Mouse (Mus musculus) heart, adult 8-10 months (tissue): ENCODE data around the gene Nkain1. TPM values are rescaled to one million over a fixed set of nuclear protein-coding genes. Genes with fewer than 3 reads are reported as not detected.

Experiments
- total RNA-seq, 4 experiments: library from RNA; stranded (reverse); gene quantifications; 2 replicates each; pipeline ENCODE4 v1.2.4; 2022

Nkain1 gene
- total RNA-seq, 4 experiments from 2014 or later = 5.4 to 17.0 (median 11.6) TPM

Other genes starting within 250 kb of the Nkain1 start
- 10 to 100 TPM; 24.2 to 35.4 (median 29.0) TPM for gene Zcchc17, start 214.2 kb downstream of the Nkain1 start, total RNA-seq
- 10 to 100 TPM; 12.8 to 17.2 (median 16.7) TPM for gene Snrnp40, start 214.0 kb downstream of the Nkain1 start, total RNA-seq
- 10 to 100 TPM; 53.7 to 65.4 (median 60.3) TPM for gene Pum1, start 89.1 kb upstream of the Nkain1 start, total RNA-seq
- 10 to 100 TPM; 24.2 to 48.6 (median 39.2) TPM for gene Sdc3, start 218.4 kb upstream of the Nkain1 start, total RNA-seq